Mouse (Mus musculus) thymus, postnatal 0 days (tissue): ENCODE results near the gene Ttll8. TPM values are rescaled to one million over a fixed set of nuclear protein-coding genes. Genes with fewer than 3 reads are reported as not detected.

Experiments used
- DNase-seq: peaks from one replicate; pipeline ENCODE4 v3.0.0-alpha.2; 2015; ENCODE audit warnings: low spot score
- polyA plus RNA-seq: library from polyadenylated mRNA; unstranded; fragments of >200 nt; fragmentation: Nextera tagmentation; extraction: Ambion mirVana; gene quantifications from 2 replicates; pipeline ENCODE4 v1.2.1, GENCODE M21; 2015

The Ttll8 gene
- polyA plus RNA-seq, 1 experiment from 2014 or later: not detected

- DNase-seq: peak; percentile 97
These were observed 92.2 kb downstream of the Ttll8 start, which contains the start of gene Pim3 for GRCm38 (mm10) chr15:88861772-88862622. Gene Pim3, plus strand, starts transcription at chr15:88862186.

GRCm38 (mm10) chr15:88860781-88861180, 93.4 kb downstream of the Ttll8 start:
- DNase-seq: no peak

- DNase-seq: no peak
These were observed 94.8 kb downstream of the Ttll8 start for GRCm38 (mm10) chr15:88859206-88859970.

GRCm38 (mm10) chr15:88858707-88859106, 95.5 kb downstream of the Ttll8 start:
- no peak for DNase-seq

GRCm38 (mm10) chr15:88858141-88858541, 96.1 kb downstream of the Ttll8 start:
- DNase-seq: no peak

- no peak for DNase-seq
These were observed 96.9 kb downstream of the Ttll8 start for GRCm38 (mm10) chr15:88857361-88857760.

GRCm38 (mm10) chr15:88856613-88857012, 97.6 kb downstream of the Ttll8 start:
- DNase-seq: no peak

GRCm38 (mm10) chr15:88855896-88856417, 98.3 kb downstream of the Ttll8 start:
- DNase-seq: no peak

GRCm38 (mm10) chr15:88854969-88855830, 99.0 kb downstream of the Ttll8 start:
- DNase-seq: no peak

GRCm38 (mm10) chr15:88854119-88854968, 99.9 kb downstream of the Ttll8 start:
- DNase-seq: no peak

GRCm38 (mm10) chr15:88853106-88853505, 101.1 kb downstream of the Ttll8 start:
- DNase-seq: no peak

- no peak for DNase-seq
These were observed 102.6 kb downstream of the Ttll8 start for GRCm38 (mm10) chr15:88851507-88852149.

- DNase-seq: no peak
These were observed 103.1 kb downstream of the Ttll8 start for GRCm38 (mm10) chr15:88851076-88851475.

GRCm38 (mm10) chr15:88850146-88850826, 103.9 kb downstream of the Ttll8 start:
- no peak for DNase-seq

- DNase-seq: no peak
These were observed 104.6 kb downstream of the Ttll8 start for GRCm38 (mm10) chr15:88849621-88850020.

GRCm38 (mm10) chr15:88848661-88849060, 105.6 kb downstream of the Ttll8 start:
- DNase-seq: no peak

- DNase-seq: no peak
These were observed 109.3 kb downstream of the Ttll8 start for GRCm38 (mm10) chr15:88844966-88845365.

GRCm38 (mm10) chr15:88843486-88844097, 110.6 kb downstream of the Ttll8 start:
- DNase-seq: peak; percentile 49

GRCm38 (mm10) chr15:88842300-88842673, 111.9 kb downstream of the Ttll8 start:
- DNase-seq: no peak
